Mouse (Mus musculus) embryonic facial prominence, embryonic 11.5 days (tissue): ENCODE results near the gene Cnpy1. TPM values are rescaled to one million over a fixed set of nuclear protein-coding genes. Genes with fewer than 3 reads are reported as not detected.

Experiments
- ATAC-seq: fragments of 200-750 bp; cut with Nextera tagmentation; replicated peaks from 2 replicates; pipeline ENCODE4 v1.8.0; 2017; ENCODE audit warnings: low read depth; ENCODE audit not compliant: insufficient number of reproducible peaks, low FRiP score, low TSS enrichment
- DNase-seq: peaks from one replicate; pipeline ENCODE4 v3.0.0-alpha.2; 2015; ENCODE audit warnings: low spot score
- H3K27ac ChIP-seq: fragments of 300-500 bp; sonication (generic); replicated peaks from 2 replicates; pipeline ENCODE4 v1.5.1; 2014; ENCODE audit warnings: mild to moderate bottlenecking, low read depth, low read length, control low read depth
- H3K27me3 ChIP-seq: fragments of 300-500 bp; sonication (generic); 2 replicates; pipeline ENCODE4 v1.6.1; 2014; ENCODE audit warnings: mild to moderate bottlenecking, low read length, moderate library complexity, mixed read lengths; ENCODE audit not compliant: control insufficient read depth, insufficient read depth
- H3K36me3 ChIP-seq: fragments of 300-500 bp; sonication (generic); replicated peaks from 2 replicates; pipeline ENCODE4 v1.6.1; 2014; ENCODE audit warnings: low read depth, mild to moderate bottlenecking, low read length, moderate library complexity, mixed read lengths; ENCODE audit not compliant: control insufficient read depth, insufficient read depth
- H3K4me1 ChIP-seq: fragments of 300-500 bp; sonication (generic); 2 replicates; pipeline ENCODE4 v1.6.1; 2014; ENCODE audit warnings: low read length, mixed read lengths; ENCODE audit not compliant: control insufficient read depth, insufficient read depth
- H3K4me2 ChIP-seq: fragments of 300-500 bp; sonication (generic); 2 replicates; pipeline ENCODE4 v1.6.1; 2014; ENCODE audit warnings: low read depth, mild to moderate bottlenecking, control low read depth, low read length, moderate library complexity
- H3K4me3 ChIP-seq: fragments of 300-500 bp; sonication (generic); 2 replicates; pipeline ENCODE4 v1.5.1; 2014; ENCODE audit warnings: low read depth, low read length, control low read depth
- H3K9ac ChIP-seq: fragments of 300-500 bp; sonication (generic); replicated peaks from 2 replicates; pipeline ENCODE4 v1.6.1; 2014; ENCODE audit warnings: mild to moderate bottlenecking, control low read depth, low read length
- H3K9me3 ChIP-seq: fragments of 300-500 bp; sonication (generic); replicated peaks from 2 replicates; pipeline ENCODE4 v1.6.1; 2016; ENCODE audit warnings: mild to moderate bottlenecking, low read length, inconsistent platforms, mixed read lengths; ENCODE audit not compliant: control insufficient read depth
- WGBS: fragments of 180-500 bp; shearing (Covaris S2); extraction: QIAGEN DNeasy Blood & Tissue Kit; methylation state at CpG from one replicate; pipeline ENCODE4 v1.1.7; 2014; 5-methylcytosine and 5-hydroxymethylcytosine counted together
- polyA plus RNA-seq: library from polyadenylated mRNA; unstranded; fragments of >200 nt; fragmentation: Nextera tagmentation; extraction: Ambion mirVana; gene quantifications from 2 replicates; pipeline ENCODE4 v1.2.1, GENCODE M21; 2014

Gene Cnpy1
- polyA plus RNA-seq, 1 experiment from 2014 or later: 13.5 TPM

DNA sequence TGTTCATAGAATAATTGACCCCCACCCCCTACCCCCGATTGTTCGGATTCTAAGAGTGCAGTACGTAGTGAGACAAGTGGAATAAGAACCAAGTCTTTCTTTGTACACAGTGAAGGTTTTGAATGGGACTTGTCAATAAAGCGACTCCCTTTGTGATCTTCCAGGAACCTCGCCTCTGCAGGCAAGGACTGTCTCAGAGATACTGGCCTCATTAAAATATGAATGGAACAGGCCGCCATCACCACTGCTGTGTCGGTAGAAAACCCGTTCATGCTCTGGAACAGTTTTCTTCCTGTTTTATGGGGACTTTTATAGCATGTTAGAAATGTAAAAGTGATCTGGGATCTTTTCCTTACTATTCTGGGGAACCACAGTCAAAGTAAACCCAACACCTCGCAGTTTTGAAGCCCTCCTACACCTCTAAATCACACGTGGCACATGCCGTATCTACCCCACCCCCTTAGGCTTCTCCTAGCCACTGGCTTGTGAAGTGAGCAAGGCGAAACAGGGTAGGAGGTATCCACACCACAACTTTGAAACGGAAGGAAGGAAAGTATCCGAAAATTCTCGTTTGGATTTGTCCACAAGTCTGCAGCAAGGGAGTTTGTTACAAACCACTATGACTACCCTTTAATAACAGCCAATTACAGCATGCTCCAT lies 33.8 kb downstream of the Cnpy1 start:
- ATAC-seq (no peak), DNase-seq (peak; percentile 32)
- no peak overlapping the region for H3K27ac ChIP-seq
- H3K4me3 ChIP-seq: no peak overlapping the region
- no peak overlapping the region for H3K9ac ChIP-seq
- no peaks in the 10 kb centered on the region for H3K9me3 ChIP-seq
- H3K4me2 ChIP-seq: no peak overlapping the region
- no peaks in the 10 kb centered on the region for H3K4me1 ChIP-seq
- no peaks in the 10 kb centered on the region for H3K36me3 ChIP-seq
- peaks cover 46% of the 10 kb centered on the region for H3K27me3 ChIP-seq
- under 1% methylated on average over 15 of the region's 15 CpGs for WGBS

DNA sequence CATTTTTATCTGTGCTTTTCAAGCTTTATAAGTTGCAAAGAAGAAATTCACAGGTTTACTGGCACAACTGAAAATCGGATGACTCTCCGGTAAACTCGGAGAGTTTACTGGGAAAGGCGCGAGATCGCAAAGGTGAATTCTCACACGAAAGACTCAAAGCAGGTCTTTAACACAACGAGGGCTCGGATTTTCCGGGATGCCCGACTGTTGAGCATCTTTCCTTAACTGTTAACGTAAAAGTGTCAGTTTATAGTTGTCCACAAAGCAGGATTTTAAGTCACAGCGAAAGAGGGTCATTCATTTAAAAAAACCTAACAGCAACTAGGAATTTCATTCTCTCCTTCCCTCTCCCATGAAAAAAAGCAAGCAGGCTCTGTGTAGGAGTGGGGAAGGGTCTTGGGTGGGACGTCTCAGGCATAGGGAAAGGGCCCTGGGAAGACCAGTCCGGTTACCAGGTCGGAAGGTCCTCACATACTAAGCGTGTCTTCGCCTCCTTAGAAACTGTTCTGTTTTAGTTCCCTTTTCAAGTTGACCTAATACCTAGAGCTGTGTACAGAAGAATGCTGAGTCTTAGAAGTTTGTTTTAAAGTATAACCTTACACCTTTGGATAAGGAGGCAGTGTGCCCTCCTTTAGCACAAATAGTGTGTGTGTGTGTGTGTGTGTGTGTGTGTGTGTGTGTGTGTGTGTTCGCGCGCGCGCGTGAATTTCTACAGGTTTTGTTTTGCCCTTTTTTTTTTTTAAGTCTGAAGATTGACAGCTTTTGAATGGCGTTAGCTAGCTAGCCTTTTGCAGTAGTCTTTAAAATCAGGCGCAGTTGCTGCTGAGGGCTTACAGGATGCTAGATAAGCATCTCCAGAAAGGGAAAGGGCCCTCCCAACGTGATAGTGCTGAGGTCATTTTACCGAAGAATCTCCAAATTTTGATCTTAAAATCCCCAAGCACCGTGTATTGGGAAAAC lies 34.7 kb downstream of the Cnpy1 start:
- WGBS: under 1% methylated on average over 29 of the region's 29 CpGs
- ATAC-seq (no peak), DNase-seq (peak; percentile 37)
- no peaks in the 10 kb centered on the region for H3K36me3 ChIP-seq
- H3K4me1 ChIP-seq: no peaks in the 10 kb centered on the region
- H3K9ac ChIP-seq: no peak overlapping the region
- no peak overlapping the region for H3K4me3 ChIP-seq
- peaks cover 52% of the 10 kb centered on the region for H3K27me3 ChIP-seq
- H3K9me3 ChIP-seq: no peaks in the 10 kb centered on the region
- no peak overlapping the region for H3K27ac ChIP-seq
- no peak overlapping the region for H3K4me2 ChIP-seq

DNA sequence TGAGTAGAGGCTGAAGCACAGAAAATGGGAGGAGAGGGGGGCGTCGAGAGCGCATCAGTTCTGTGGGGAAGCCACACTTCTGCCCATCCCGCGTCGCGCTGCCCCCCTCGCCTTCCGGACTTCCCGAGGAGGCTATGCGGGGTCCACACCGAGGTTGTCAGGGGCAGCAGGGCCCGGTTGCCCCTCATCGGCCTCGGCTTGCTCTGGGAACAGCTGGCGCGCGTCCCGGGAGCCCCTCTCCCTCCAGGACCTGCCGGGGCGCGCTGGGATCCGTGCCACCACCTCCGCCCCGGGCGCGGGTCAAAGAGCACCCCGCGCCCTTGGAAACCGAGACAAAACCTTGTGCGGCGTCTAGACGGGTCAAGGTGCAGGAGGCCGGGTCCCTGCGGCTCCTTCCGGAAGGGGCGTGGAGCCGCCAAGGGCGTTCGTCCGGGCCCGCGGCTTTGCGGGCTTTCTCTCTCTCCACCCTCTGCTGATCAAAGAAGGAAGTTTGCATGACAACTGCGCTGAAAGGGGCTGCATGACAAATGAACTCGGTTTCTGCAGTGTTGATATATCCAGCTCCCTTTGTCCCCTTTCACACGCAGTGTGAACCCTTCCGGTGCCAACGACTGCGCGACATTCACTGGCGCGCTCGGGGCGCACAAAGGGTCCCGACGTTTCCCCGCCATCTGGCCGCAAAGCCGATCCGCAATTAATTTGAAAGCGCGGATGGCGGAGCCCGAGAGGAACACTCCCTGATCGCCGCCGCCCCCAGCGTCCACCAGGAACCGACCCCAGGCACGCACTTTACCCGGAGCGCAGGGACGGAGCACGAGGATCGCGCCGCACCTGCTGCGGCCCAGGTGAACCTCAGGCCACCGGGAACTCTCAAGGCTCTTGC lies 35.8 kb downstream of the Cnpy1 start:
- WGBS: under 1% methylated on average over 76 of the region's 80 CpGs
- H3K4me2 ChIP-seq: peak overlapping the region; percentile 47
- no peak overlapping the region for H3K27ac ChIP-seq
- ATAC-seq (peak; percentile 52; the same call in 1 of the 2 replicates), DNase-seq (peak; percentile 48)
- H3K4me3 ChIP-seq: peak overlapping the region; percentile 25
- H3K36me3 ChIP-seq: no peaks in the 10 kb centered on the region
- no peaks in the 10 kb centered on the region for H3K4me1 ChIP-seq
- H3K9ac ChIP-seq: no peak overlapping the region; the same call in 1 of the 2 replicates
- peaks cover 56% of the 10 kb centered on the region for H3K27me3 ChIP-seq
- no peaks in the 10 kb centered on the region for H3K9me3 ChIP-seq

DNA sequence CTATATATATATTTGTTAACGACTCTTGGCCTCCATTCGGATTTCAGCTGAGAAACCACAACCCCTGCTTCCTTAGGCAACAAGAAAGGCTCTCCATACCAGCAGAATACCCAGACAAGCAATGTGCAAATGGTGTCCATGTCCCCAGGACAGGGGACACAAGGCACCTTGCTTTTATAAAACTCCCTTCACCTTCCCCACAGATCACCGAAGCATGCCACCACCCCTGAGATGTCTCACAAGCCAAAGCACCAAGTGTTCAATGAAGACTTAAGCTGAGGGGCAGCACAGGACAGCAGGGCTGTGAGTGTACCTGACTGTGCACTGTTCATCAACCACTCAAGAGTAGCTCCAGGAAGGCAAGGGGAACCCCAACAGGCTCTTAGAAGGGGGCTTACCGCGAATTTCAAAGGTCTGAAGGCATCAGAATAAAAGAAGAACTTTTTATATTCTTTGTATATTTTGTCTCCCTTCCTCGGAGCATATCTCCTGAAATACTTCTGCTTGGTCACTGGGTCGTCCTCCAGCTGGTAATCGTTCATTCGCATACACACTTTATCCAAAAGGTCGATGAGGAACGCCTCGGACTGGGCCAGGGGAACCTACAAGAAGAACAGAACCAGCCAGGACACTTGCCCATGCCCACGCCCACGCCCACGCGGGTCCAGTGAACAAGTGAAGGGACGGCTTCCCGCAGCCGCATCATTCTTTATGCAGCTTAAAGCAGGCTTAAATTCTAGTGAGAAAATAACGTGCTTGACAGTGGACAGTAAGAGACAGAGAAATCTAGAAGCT lies 36.7 kb downstream of the Cnpy1 start:
- WGBS: 12% methylated on average over 20 of the region's 20 CpGs
- Histone ChIP-seq H3K36me3 (no peaks in the 10 kb centered on the region), H3K4me1 (no peaks in the 10 kb centered on the region), H3K4me3 (no peak overlapping the region), H3K27ac (no peak overlapping the region), H3K4me2 (no peak overlapping the region), H3K9me3 (no peaks in the 10 kb centered on the region), H3K27me3 (peaks cover 56% of the 10 kb centered on the region), H3K9ac (no peak overlapping the region)
- no peak for DNase-seq
- ATAC-seq: no peak

GRCm38 (mm10) chr5:28207043-28207442 lies 38.6 kb downstream of the Cnpy1 start:
- no peak for DNase-seq
- peaks cover 46% of the 10 kb centered on the region for H3K27me3 ChIP-seq
- H3K27ac ChIP-seq: no peak overlapping the region
- no peak overlapping the region for H3K9ac ChIP-seq
- no peak for ATAC-seq
- H3K36me3 ChIP-seq: no peaks in the 10 kb centered on the region
- H3K9me3 ChIP-seq: no peaks in the 10 kb centered on the region
- WGBS: 57% methylated on average over 4 of the region's 4 CpGs
- H3K4me1 ChIP-seq: no peaks in the 10 kb centered on the region
- H3K4me3 ChIP-seq: no peak overlapping the region
- no peak overlapping the region for H3K4me2 ChIP-seq

DNA sequence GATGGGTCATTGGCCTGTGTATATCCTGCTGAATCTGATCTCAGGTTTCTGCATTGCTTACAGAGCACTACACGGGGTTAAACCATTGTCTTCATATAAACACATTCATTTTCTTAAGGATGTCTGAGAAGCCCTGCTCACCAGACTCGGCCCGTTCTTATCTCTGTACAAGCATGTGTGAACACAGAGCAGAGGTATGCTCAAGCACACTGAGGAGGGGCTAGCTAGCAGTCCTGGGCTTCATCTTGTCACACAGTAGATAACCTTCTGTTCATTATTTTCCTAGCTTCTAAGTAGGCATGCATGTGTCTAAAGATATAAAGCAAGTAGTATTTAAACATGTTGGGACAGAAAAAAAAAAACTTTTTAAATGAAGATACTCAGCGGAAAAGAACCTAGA lies 39.2 kb downstream of the Cnpy1 start:
- Histone ChIP-seq H3K4me3 (no peak overlapping the region), H3K27ac (no peak overlapping the region), H3K9ac (no peak overlapping the region), H3K27me3 (peaks cover 46% of the 10 kb centered on the region), H3K4me2 (no peak overlapping the region), H3K9me3 (no peaks in the 10 kb centered on the region), H3K36me3 (no peaks in the 10 kb centered on the region), H3K4me1 (no peaks in the 10 kb centered on the region)
- WGBS: 59% methylated on average over 4 of the region's 4 CpGs
- DNase-seq (no peak), ATAC-seq (no peak)

DNA sequence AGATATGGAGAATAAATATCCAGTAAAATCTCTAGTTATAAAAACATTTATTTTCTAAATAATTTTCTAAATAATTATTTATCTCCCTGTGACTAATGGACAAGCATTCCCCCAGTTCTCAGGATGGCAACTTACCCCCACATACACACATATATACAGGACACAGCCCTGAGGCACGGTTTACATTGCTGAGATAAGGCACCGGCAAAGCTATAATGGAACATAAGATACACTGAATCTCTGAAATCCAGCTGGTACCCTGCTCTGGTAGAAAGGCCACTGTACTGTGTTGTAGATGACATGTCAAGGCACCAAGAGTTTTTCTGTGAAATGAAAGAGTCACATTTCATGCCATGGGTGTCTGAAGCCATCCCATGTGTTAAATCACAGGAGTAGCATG lies 40.9 kb downstream of the Cnpy1 start:
- Histone ChIP-seq H3K36me3 (no peaks in the 10 kb centered on the region), H3K4me3 (no peak overlapping the region), H3K9me3 (no peaks in the 10 kb centered on the region), H3K4me1 (no peaks in the 10 kb centered on the region), H3K9ac (no peak overlapping the region), H3K27me3 (peaks cover 37% of the 10 kb centered on the region), H3K4me2 (no peak overlapping the region), H3K27ac (no peak overlapping the region)
- WGBS: 72% methylated on average over 2 of the region's 2 CpGs
- DNase-seq (no peak), ATAC-seq (no peak)
